Mouse (Mus musculus): ENCODE measurements around the gene Safb2. TPM values are rescaled to one million over a fixed set of nuclear protein-coding genes. Genes with fewer than 3 reads are reported as not detected.

Gene Safb2
- polyA plus RNA-seq (2014; fragmentation: Illumina TruSeq; extraction: RNeasy Lipid Tissue Mini Kit (QIAGEN cat#74804); ENCODE audit: low read depth, low replicate concordance) = 33.4 TPM

DNA sequence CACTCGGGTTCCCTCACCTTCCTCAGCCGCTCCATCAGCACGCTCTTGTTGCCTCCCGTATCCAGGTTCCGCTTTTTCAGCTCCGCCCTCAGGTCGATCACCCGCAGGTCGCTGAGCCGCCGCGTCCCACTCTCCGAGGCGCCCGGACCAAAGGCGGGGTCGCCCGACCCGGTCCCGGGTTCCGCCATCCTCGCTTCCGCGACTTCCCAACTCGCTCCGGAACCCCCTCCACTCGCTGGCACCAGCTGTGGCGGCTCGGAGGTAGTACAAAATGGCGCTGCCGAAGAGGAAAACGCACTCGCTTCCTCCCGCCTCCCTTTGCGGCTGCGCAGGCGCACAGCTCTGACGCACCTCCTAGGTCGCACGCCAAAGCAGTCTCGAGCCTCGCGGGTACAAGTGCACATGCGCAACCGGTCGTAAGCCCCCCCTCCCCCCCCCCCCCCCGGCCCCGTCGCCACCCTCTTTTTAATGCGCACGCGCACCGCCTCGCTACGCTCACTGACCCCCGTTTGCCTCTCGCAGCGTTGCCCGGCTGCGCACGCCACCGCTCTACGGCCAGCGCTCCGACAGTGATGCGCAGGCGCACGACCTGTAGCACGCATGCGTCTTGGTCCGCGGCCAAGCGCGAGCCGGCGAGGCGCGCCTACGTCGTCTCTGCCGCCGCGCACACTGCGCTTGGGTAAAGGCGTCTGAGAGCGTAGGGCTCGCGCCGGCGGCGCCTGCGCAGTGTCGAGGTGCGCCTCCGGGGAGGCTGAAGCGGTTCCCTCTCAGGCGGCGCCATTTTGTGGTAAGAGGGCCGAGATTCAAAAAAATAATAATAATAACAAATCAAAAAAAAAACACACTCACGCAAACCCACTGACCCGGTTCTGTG lies at the start of gene Safb2, which contains the start of gene Safb:
Safb2 (minus strand) TSS at position 329 of the 874 bp plus-strand sequence.
Safb (plus strand) TSS at position 569 of the 874 bp plus-strand sequence.

DNA sequence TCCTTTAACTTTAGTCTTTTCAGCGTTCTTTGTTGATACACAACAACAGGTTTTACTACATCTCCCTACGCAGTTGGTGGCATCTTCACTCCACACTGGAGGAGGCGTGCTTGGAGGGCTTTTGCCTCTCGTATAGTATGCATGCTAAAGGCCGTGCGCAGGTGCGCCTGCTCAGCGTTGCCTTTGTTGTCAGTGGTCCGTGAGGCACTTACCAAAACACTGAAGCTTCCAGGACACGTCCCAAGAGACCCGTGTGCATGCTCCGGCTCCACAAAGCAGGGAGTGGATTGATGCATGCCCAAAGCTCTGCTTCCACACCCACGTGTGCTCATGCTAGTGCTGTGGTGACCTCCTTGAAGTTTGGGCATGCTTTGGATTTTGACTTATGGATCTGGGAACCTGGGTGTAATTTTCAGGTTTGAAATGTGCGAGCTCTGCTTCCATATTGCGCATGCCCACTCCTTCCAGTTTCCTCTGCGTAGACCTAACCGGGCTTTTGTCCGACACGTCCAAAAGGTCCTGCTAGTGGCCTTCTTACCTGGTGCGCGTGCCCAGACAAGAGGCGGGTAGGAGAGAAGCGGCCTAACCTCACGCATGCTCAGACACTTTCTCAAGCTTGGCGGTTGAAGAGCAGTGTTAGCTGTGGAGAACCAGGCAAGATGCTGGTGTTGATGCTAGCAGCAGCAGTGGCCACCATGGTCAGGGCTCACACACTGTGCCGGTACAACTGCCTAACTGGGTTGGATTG lies 43.3 kb upstream of the Safb2 start, which contains the start of gene Catsperd:
Catsperd (plus strand) TSS at position 614 of the 748 bp plus-strand sequence.

DNA sequence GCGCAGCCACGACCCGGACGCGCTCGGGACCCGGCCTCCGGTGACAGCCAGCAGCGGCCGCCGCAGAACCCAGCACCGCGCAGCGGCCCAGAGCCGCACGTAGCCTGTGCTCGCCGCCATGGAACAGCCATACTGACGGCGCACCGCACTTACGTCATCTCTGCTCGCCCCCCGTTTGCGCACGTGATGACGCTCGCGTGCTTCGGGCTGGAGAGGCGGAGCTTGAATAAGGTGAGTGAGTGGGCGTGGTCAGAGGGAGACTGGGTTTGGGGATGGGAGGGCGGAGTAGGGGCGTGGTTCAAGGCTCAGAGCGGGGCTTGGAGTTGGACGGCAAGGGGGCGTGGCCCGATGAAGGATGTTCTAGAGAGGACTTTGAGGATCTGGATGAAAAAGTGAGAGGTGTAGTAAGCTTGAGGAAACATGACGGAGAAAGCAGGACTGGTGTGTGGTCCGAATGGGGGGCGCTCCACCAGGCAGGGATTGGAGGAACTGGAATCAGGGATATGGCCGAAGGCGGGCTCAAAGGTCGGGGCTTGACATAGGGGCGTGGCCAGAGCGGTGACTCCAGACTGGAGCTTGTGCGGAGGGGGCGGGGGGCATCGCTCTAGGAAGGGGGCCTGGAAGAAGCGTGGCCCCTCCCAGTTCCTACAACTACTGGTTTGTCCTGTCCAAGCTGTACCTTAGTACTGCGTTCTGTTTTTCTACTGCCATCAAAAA lies 42.5 kb upstream of the Safb2 start, which contains the start of gene Lonp1:
Lonp1 (minus strand) TSS at position 134 of the 717 bp plus-strand sequence.

DNA sequence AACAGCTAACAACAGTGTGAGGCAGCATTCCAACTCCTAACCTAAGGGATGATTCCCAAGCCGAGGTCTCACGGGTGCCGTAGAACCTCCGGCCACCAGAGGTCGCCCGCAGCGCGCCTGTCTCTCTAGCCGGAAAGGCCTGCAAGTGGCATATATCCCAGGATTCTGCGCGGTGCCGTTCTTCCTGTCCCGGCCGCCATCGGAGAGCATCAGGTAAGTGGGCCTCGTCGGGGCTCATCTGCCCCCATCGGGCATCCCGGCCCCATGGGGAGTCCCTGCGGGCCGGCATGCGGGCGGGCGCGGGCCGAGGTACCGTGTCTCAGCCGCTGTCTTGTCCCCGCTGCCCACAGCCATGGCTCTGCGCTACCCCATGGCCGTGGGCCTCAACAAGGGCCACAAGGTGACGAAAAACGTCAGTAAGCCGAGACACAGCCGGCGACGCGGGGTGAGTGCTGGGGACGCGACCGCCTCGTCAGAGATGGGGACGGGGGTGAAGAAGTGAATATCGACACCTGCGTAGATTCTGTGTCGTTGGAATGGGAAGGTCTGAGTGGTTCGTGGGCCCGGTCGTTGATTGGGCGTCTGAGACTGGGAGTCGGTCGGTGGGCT lies 29.0 kb upstream of the Safb2 start, which contains the start of gene Rpl36:
Rpl36 (plus strand) TSS at position 181 of the 609 bp plus-strand sequence.

DNA sequence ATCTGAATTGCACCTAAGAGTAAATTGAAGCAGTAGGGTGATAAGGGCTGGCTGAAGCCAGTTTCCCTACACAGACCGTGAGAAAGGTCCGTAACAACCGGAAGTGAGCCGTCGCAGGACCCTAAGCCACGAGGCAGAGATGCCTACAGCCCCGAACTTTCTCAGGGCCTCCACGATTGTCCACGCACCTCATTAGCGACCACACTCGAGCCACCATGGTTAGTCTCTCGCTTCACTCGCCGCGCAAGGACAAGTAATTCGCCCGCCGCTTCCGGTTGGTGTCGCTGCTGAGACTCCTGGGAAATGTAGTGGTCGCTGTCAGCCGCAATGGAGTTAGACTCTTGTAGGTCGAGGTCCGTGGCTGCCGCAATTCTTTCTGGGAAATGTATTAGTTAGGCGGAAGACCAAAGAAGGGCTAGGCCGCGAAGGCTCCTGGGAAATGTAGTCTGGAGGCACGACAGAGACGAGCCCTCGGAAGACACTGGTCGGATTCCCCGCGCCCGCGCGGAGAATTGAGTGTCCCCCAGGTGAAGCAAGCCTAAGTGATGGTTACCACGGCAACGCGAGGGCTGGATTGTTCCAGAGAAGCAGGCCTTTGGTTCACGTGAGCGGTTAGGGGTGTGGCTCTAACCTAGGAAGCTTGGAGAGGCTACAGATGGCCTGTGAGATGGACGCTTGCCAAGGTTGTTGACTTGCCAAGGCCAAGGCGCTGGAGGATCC lies 25.2 kb upstream of the Safb2 start, which contains the start of gene 2410015M20Rik:
2410015M20Rik (minus strand) TSS at position 320 of the 720 bp plus-strand sequence.

DNA sequence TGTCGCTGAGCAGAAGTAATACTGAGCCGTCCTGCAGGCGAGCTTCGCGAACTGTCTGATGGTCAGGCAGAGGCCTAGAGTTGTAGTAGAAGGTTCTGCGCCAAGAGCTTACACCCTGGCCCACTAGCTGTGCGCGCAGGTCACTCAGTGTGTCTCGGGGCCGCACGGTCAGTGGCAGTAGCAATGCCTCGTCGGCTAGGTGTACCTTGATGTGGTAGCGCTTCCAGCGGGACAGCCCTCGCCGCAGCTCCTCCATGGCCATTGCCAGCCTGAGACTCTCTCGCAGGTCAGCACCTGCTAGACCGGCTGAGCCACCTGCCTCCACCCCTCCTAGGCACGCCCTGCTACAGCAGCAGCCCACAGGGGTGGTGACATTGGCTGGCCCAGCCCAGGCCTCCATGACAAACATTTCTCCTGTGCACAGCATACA lies 30.2 kb downstream of the Safb2 start, which contains the start of gene Gm20219:
Gm20219 (minus strand) TSS at position 266 of the 430 bp plus-strand sequence.

DNA sequence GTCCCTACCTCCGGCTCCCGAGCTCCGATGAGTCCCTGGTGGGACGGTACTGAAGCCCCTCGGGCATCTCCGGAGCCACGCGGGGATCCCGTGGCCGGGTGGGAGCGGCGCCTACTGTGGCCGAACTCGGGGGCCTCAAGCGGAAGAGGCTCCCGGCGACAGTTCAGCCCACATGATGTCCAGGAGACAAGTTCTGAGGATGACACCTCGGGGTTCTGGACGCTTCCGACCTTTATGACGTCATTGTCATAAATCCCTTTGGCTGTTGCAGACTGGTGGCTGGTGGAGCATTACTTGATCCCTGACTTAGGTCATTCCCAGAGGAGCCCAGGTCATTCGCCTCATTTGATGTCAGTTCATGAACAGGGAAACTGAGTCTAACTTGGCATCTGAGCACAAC lies 72.1 kb downstream of the Safb2 start, which contains the start of gene Znrf4:
Znrf4 (minus strand) TSS at position 122 of the 400 bp plus-strand sequence.

Other genes starting within 250 kb of the Safb2 start
- 6.4 TPM for gene Ptprs, start 108.1 kb downstream of the Safb2 start, polyA plus RNA-seq (2014; fragmentation: Illumina TruSeq; extraction: RNeasy Lipid Tissue Mini Kit (QIAGEN cat#74804); ENCODE audit: low read depth, low replicate concordance)
- not detected for gene Znrf4, start 72.2 kb downstream of the Safb2 start, polyA plus RNA-seq (2014; fragmentation: Illumina TruSeq; extraction: RNeasy Lipid Tissue Mini Kit (QIAGEN cat#74804); ENCODE audit: low read depth, low replicate concordance)
- not detected for gene Gm20219, start 30.2 kb downstream of the Safb2 start, polyA plus RNA-seq (2014; fragmentation: Illumina TruSeq; extraction: RNeasy Lipid Tissue Mini Kit (QIAGEN cat#74804); ENCODE audit: low read depth, low replicate concordance)
- 12.6 TPM for gene Safb, start 240 bp upstream of the Safb2 start, polyA plus RNA-seq (2014; fragmentation: Illumina TruSeq; extraction: RNeasy Lipid Tissue Mini Kit (QIAGEN cat#74804); ENCODE audit: low read depth, low replicate concordance)
- 10.4 TPM for gene 2410015M20Rik, start 25.2 kb upstream of the Safb2 start, polyA plus RNA-seq (2014; fragmentation: Illumina TruSeq; extraction: RNeasy Lipid Tissue Mini Kit (QIAGEN cat#74804); ENCODE audit: low read depth, low replicate concordance)
- gene Rpl36, start 28.8 kb upstream of the Safb2 start, polyA plus RNA-seq (2014; fragmentation: Illumina TruSeq; extraction: RNeasy Lipid Tissue Mini Kit (QIAGEN cat#74804); ENCODE audit: low read depth, low replicate concordance) = not detected
- 39.0 TPM for gene Lonp1, start 42.3 kb upstream of the Safb2 start, polyA plus RNA-seq (2014; fragmentation: Illumina TruSeq; extraction: RNeasy Lipid Tissue Mini Kit (QIAGEN cat#74804); ENCODE audit: low read depth, low replicate concordance)
- gene Catsperd, start 43.6 kb upstream of the Safb2 start, polyA plus RNA-seq (2014; fragmentation: Illumina TruSeq; extraction: RNeasy Lipid Tissue Mini Kit (QIAGEN cat#74804); ENCODE audit: low read depth, low replicate concordance) = 1.5 TPM
- gene Ranbp3, start 88.7 kb upstream of the Safb2 start, polyA plus RNA-seq (2014; fragmentation: Illumina TruSeq; extraction: RNeasy Lipid Tissue Mini Kit (QIAGEN cat#74804); ENCODE audit: low read depth, low replicate concordance) = 2.2 TPM
- gene Ndufa11, start 133.2 kb upstream of the Safb2 start, polyA plus RNA-seq (2014; fragmentation: Illumina TruSeq; extraction: RNeasy Lipid Tissue Mini Kit (QIAGEN cat#74804); ENCODE audit: low read depth, low replicate concordance) = not detected
- gene Vmac, start 133.4 kb upstream of the Safb2 start, polyA plus RNA-seq (2014; fragmentation: Illumina TruSeq; extraction: RNeasy Lipid Tissue Mini Kit (QIAGEN cat#74804); ENCODE audit: low read depth, low replicate concordance) = 17.1 TPM
- gene Nrtn, start 172.9 kb upstream of the Safb2 start, polyA plus RNA-seq (2014; fragmentation: Illumina TruSeq; extraction: RNeasy Lipid Tissue Mini Kit (QIAGEN cat#74804); ENCODE audit: low read depth, low replicate concordance) = not detected
- gene Dus3l, start 180.2 kb upstream of the Safb2 start, polyA plus RNA-seq (2014; fragmentation: Illumina TruSeq; extraction: RNeasy Lipid Tissue Mini Kit (QIAGEN cat#74804); ENCODE audit: low read depth, low replicate concordance) = 1.4 TPM
- not detected for gene Prr22, start 185.7 kb upstream of the Safb2 start, polyA plus RNA-seq (2014; fragmentation: Illumina TruSeq; extraction: RNeasy Lipid Tissue Mini Kit (QIAGEN cat#74804); ENCODE audit: low read depth, low replicate concordance)
- 0.41 TPM for gene Rfx2, start 246.4 kb upstream of the Safb2 start, polyA plus RNA-seq (2014; fragmentation: Illumina TruSeq; extraction: RNeasy Lipid Tissue Mini Kit (QIAGEN cat#74804); ENCODE audit: low read depth, low replicate concordance)